Mouse (Mus musculus): ENCODE measurements around the gene Mapk7.

DNA sequence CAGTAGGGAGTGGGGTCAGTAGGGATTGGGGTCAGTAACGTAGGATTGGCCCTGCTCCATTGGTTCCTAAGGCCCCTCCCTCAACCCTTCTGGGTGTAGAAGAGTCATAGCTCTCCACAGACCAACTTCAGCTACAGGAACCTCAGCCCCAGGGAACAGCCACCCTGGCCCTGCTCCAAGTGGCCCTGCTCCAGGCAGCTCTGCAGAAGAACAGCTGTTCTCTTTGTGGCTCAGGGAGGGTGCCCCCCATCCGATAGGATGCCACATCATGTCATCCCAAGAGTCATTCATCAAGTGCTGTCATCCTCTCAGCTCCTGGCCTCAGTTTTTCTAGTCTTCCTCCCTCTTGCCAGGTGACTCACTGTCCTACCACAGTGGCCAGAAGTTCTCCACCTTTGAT lies 6.8 kb downstream of the Mapk7 start:
- TF ChIP-seq POLR2A (IDR thresholded peaks at IDR 0.05; ENCODE audit: insufficient read depth, low read depth, low read length) = no peak
- no peak for TF ChIP-seq CTCF (IDR thresholded peaks at IDR 0.05; ENCODE audit: insufficient read depth, low read depth, low read length)
